Mouse (Mus musculus): ENCODE results near the gene Adat1.
"Not testable (repeated sequence)": the region's sequence is repeated elsewhere in the genome, so short reads cannot be mapped to it uniquely, and the experiment has no call there.

Gene Adat1

DNA sequence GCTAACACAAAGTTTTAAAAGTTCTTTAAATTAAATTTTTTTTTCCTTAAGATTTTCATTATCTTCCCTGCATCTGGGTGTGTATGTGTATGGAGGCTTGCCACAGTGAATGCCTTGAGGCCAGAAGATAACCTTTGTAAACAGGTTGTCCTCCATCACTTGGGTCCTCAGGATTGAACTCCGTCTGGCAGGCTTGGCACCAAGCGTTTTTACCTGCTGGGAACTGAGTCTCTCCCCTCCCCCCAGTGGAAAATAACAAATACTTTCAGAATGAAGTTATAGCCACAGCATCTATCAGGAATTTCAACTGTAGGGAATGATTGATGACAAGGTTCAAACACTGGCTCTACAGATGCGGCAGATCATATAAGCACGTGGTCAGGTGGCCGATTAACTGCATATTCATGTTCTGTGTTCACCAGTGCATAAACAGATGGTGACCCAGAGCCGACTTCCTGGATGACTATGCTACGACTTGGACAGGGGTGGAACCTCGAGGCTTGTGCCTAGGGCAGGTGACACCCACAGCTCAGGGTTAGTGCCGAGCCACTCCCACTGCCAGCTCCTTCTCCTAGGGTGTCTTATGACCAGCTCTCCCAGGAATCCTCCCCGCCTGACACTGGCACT lies 52.5 kb downstream of the Adat1 start:
- peak; percentile 70 for DNase-seq (ENCODE audit: low read depth, low spot score)

DNA sequence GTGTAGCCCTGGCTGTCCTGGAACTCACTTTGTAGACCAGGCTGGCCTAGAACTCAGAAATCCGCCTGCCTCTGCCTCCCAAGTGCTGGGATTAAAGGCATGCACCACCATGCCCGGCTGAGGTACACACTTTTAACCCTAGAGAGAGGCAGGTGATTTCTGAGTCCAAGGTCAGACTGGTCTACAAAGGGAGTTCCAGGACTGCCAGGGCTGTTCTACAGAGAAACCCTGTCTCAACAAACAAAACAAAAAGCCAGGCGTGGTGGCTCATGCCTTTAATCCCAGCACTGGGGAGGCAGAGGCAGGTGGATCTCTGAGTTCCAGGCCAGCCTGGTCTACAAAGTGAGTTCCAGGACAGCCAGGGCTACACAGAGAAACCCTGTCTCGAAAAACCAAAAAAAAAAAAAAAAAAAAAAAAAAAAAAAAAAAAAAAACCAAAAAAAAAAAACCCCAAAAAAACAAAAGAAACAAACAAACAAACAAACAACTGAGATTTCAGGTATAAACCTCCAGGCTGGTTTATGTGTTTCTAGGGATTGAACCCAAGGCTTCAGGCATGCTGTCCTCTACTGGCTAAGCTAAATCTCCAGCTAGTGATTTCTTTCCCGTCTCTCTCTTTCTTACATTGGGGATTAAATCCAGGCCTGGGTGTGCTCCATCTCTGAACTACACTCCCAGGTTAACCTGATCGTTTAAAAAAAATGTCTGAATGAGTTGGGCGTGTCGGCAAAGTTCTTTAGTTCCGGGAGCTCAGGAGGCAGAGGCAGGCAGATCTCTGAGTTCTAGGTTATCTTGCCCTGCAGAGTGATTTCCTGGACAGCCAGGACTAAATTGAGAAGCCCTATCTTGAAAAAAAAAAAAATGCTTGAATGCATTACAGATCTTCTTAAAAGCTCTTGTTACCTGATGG lies 53.8 kb downstream of the Adat1 start:
- not testable (repeated sequence) for DNase-seq (ENCODE audit: low read depth, low spot score)

DNA sequence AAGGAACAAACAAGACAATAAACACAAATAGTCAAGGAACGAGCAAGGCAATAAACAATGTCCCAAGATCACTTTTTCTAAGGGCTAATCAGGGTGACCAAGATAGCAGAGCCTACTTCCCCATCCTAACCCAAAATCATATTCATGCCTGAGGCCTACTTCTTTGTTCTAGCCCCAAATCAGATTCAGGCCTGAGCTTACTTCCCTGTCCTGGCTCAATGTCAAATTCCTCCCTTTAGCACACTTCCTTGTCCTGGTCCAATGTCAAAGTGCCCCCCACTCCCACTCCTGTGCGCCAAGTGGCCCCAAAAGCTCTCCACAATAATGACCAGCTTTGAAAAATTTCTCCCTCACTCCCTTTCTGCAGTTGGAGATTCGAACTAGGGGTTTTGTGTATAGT lies 54.9 kb downstream of the Adat1 start:
- DNase-seq (ENCODE audit: low read depth, low spot score): no peak

DNA sequence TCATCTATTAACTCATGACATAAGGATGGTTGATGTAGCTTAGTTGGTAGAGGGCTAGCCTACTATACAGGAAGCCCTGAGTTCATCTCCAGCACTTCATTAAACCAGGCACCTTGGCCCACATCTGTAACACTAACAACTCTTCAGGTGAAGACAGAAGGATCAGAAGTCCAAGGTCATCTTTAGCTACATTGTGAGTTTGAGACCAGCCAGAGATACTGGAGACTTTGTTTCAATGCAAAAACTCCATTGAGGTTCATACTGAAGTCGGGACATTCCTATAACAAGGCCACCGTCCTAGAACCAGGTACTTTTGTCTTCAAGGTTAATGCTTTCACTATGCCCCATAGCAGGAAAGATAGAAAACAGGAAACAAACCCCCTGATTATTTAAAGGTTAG lies 57.9 kb downstream of the Adat1 start:
- DNase-seq (ENCODE audit: low read depth, low spot score): no peak

DNA sequence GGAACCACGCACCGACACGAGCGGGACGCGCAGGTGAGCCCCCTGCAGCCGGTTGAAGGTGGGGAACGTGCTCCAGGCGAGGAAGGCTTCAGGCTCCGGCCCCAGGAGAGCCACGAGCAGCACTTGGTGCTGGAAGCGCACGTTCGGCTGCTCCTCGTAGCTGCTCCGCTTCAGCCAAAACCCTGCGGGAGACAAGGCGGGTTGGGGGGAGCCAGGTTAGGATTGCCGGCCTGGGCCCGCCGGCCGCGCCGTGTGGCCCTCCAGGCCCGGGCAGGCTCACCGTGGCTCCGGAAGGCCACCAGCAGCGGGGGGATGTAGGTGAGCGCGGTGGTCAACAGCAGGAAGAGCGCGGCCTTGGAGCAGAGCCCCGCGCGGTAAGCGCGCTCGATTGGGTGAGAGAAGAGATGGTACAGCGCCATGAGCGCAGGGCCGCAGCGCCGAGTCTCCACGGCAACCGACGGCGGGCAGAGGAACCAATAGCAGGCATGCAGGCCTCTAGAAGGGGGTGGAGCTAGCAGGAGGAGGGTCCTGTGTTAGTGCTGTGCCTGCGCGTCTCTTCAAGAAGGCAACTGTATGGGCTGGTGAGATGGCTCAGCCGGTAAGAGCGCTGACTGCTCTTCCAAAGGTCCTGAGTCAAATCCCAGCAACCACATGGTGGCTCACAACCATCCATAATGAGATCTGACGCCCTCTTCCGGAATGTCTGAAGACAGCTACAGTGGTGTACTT lies 58.6 kb downstream of the Adat1 start, which contains the start of gene Tmem231:
Tmem231 (minus strand) TSS at position 534 of the 729 bp plus-strand sequence.
- DNase-seq (ENCODE audit: low read depth, low spot score): peak; percentile 92

DNA sequence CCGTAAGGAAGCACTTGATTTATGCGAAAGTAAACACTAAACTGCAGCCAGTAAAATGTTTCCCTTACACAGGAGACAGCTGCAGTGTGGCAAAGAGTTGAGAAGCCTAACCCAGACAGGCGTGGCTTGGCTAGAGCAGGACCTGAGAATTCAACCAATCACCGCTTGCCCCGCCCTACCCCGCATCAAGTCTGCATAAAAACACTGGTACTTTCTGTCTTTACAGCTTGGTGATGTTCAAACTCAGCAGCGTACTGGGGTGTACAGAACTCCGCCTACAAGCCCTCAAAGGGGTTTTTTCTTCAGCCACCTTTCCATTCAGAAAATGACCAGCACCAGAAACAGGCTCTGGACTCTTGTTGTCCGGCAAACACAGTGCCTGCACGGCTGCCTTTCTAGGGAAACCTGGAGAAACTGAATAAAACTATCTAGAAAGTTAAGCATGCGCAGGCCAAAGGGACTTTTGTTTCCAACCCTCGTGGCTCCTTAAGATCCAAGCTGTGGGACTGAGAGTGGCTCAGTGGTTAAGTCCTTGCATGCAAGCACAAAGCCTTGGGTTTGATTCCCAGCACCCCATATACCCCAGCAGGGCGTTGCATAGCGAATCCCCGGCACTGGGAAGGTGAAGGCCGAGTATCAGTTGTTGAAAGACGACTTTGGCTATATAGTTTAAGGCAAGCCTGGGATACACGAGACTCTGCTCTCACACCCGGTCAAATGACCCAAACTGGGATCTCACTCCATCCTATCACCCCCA lies 59.3 kb downstream of the Adat1 start:
- DNase-seq (ENCODE audit: low read depth, low spot score): peak; percentile 35

DNA sequence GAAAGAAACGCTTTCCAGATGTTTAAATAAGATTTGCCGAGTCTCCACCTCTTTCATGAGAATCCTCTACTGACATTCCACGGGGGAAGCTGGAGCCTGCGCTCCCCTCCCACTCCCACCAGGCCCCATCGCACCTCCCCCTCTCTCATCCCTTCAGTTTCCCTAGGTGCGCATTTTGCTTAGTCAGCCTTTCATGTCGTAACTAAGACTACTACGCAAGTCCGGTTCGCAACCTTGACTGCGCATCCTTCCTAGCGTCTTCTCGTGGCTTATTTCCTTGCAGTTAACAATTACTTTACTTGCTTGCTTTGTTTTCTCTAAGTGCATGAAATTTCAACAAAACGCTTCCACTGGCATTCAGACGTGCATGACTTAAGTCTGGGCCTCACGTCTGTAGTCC lies 60.4 kb downstream of the Adat1 start:
- no peak for DNase-seq (ENCODE audit: low read depth, low spot score)

DNA sequence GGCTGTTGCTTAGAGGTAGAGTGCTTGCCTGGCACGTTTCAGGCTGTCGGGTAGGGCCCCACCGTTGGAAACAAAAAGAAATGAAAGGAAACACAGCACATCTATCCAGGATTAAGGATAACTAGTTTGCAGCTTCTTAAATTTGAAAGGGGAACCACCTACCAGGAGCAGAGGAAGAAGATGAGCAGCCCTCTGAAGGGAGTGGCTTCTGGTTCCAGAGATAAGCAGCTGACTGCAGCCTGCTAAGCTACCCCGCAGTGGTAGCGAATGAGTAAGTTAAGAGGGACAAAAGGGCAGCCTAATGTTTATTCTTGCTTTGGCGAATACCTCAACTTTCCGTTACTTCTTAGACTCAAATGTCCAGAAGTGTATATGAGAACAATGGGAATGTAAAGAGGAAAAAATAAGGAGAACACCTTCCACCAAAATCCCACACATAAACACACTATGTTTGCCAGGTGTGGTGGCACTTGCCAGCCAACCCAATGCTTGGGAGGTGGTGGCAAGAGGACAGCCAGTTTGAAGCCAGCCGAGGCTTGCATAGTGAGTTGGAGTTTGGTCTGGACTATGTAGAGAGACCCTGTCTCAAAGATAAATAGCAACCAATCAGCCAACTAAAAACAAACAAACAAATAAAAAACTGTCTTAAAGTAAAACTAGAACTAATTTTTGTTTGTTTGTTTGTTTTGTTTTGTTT lies 62.3 kb downstream of the Adat1 start:
- DNase-seq (ENCODE audit: low read depth, low spot score): no peak

DNA sequence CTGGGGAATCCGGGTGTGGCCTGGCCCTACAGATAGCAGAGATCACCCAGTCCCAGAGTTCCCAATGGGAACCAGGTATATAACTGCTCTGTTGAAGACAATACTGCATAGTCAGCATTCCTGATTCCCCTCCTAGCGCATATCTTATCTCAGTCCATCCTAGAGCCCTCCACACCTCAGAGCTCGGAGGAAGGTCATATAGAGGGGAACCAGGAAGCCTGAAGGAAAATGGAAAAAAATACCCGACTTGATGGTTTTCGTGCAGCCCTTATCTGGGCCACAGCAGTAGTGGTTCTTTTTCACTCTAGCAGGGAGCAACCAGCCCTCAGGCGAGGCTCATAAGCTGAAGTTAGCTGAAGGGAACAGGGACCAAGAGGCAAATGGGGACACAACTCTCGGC lies 67.1 kb downstream of the Adat1 start:
- no peak for DNase-seq (ENCODE audit: low read depth, low spot score)

DNA sequence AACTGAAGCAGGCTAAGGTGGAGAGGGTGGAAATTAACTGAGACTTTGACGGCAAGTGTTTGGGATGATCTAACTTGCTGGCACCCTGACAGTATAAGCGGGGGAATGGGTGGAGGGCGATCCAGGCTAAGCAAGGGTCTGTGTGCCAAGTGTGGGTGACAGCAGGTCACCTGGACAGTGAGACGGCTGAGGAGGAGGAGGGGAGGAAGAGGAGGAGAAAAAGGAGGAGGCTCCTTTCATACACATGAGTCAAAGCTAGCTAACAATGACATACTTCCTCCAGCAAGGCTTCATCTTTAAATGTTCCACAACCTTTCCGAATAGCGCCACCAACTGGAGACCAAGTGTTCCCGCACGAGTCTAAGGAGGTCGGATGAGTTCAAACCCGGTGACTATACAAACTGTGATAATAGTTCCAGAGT lies 68.7 kb downstream of the Adat1 start:
- peak; percentile 62 for DNase-seq (ENCODE audit: low read depth, low spot score)

DNA sequence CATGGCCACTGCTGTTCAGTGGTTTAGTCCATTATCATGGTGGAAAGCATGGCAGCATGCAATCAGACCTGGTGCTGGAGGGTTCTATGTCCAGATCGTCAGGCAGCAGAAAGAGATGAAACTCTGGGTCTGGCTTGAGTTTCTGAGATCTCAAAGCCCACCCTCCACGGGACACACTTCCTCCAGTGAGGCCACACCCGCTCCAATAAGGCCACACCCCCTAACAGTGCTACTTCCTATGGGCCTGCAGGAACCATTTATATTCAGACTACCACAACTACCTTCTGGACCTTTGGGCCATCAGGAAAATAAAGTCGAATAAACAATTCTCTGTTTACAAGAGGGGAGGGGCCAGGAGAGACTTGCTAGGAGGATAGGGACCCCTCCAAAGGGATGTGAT lies 71.1 kb downstream of the Adat1 start:
- DNase-seq (ENCODE audit: low read depth, low spot score): no peak

DNA sequence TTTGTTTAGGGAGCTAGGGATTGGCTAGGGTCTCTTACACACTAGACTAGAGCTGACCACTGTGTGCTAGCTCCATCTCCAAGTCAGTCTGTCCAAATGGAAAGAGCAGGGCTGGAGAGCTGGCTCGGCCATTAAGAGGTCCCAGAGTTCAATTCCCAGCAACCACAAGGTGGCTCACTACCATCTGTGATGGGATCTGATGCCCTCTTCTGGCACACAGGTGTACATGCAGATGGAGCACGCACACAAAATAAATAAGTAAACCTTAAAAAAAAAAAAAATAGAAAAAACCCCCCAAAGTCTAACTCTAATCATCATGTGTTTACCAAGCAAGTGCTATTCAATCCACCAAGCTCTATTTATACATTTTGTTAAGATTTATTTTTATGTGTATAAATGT lies 72.4 kb downstream of the Adat1 start:
- DNase-seq (ENCODE audit: low read depth, low spot score): peak; percentile 33

All from CD4-positive helper T cell, adult 2 months (primary cell).